Mouse (Mus musculus): Measurements from ENCODE around the gene Fam83c. TPM values are rescaled to one million over a fixed set of nuclear protein-coding genes. Genes with fewer than 3 reads are reported as not detected.
"Not testable (repeated sequence)": the region's sequence is repeated elsewhere in the genome, so short reads cannot be mapped to it uniquely, and the experiment has no call there.

Gene Fam83c
- total RNA-seq (2021), result not detected

GRCm38 (mm10) chr2:155834732-155835131 lies at the start of gene Fam83c:
Gene Fam83c, minus strand, starts transcription at chr2:155834854.
- intact Hi-C loops (cut with DNase I), result no loop called here
- no peak for DNase-seq

GRCm38 (mm10) chr2:155882087-155882486 lies 47.4 kb upstream of the Fam83c start:
- no peak for DNase-seq
- intact Hi-C loops (cut with DNase I), result no loop called here

- intact Hi-C loops (cut with DNase I), result no loop called here
- DNase-seq, result no peak
Measured at GRCm38 (mm10) chr2:155878964-155879876, 44.6 kb upstream of the Fam83c start.

GRCm38 (mm10) chr2:155873636-155874035 lies 39.0 kb upstream of the Fam83c start:
- intact Hi-C loops (cut with DNase I), result no loop called here
- DNase-seq, result no peak

DNA sequence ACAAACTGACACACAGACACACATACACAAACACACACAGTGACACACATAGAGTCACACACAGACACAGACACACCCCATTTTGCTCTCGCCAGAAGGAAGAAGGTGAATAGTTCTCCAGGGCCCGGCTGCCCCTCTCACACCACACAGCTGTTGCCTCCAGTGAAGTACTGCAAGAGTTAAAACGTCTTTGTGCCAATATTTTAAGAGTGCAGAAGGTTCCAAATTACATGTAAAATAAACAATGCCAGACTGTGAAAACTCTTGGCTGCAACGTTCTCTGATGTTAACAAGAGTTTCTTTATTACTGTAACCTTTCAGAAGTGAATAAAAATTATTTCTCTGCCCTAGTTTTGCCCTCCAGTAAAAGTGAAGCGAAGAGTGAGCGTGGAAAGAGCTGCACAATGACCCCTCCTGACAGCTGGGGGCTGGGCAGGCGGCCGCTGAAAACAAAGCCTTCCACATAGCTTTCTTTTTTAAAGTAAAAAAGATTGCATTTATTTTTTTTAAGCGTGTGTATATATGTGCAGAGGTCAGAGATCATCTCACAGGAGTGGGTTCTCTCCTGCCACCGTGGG lies 38.4 kb upstream of the Fam83c start:
- intact Hi-C loops (cut with DNase I), result no loop called here
- no peak for DNase-seq

DNA sequence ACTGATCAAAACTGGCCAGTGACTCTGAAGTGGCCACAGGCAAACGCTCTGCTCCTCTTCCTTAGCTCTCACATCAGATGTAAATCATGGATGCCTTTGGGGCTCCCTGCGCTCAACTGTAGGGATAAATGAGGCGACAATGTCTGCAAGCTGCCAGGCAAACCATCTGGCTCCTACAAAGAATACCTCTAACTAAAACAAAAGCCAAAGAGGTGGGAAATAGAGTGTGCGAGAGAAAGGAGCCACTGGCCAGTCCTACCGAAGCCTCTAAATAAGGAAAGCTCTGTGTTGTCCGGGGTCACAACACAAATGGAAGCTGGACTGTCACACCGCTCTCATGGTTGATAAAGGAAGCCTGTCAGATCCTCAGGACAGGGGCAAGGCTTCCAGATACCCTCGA lies 37.8 kb upstream of the Fam83c start:
- intact Hi-C loops (cut with DNase I), result no loop called here
- no peak for DNase-seq

DNA sequence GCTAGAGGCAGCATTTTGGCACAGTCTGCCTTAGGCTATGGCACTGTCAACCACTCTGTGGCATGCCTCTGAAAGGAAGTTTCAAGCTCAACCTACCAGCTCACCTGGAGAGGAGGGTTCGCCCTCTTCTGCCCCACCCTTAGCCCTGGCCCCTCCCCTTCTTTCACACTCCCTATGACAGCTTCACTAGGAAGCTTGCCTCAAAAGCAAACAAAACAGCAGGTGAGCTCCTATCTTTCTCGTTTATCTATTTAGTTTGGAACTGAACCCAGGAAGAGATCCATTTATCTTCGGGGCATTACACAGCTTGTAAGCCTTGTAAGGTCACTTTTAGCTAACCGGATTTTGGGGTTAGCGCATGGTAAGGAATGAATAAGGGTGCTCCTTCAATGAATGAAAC lies 35.1 kb upstream of the Fam83c start:
- no peak for DNase-seq
- intact Hi-C loops (cut with DNase I), result no loop called here

GRCm38 (mm10) chr2:155868320-155868719 lies 33.7 kb upstream of the Fam83c start:
- intact Hi-C loops (cut with DNase I), result no loop called here
- DNase-seq, result no peak

DNA sequence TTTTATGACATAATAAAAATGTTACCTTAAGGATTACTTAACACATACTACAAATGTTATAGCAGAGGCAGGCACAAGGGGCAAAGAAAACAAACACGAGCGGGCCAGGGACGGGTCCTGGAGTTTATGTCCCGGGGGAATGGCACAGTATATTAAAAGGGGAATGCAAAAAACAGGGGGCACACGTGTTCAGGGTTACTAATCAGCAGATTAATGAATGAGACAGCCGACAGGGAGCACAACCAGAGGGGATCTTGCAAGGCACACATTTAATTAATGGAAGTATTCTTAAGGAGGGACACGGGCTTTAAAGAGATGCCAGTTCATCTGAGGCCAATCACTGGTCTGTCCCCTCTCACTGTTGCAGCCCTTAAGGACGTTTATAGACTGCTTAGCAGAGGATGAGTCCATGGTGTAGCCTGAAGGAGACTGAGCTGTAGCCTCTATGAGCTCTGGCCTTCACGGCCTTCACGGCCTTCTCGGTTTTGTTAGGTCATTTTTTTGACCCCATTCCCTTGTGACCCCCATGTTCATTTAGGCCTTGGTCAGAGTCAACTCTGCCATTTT lies 28.7 kb upstream of the Fam83c start:
- no peak for DNase-seq
- intact Hi-C loops (cut with DNase I), result no loop called here

DNA sequence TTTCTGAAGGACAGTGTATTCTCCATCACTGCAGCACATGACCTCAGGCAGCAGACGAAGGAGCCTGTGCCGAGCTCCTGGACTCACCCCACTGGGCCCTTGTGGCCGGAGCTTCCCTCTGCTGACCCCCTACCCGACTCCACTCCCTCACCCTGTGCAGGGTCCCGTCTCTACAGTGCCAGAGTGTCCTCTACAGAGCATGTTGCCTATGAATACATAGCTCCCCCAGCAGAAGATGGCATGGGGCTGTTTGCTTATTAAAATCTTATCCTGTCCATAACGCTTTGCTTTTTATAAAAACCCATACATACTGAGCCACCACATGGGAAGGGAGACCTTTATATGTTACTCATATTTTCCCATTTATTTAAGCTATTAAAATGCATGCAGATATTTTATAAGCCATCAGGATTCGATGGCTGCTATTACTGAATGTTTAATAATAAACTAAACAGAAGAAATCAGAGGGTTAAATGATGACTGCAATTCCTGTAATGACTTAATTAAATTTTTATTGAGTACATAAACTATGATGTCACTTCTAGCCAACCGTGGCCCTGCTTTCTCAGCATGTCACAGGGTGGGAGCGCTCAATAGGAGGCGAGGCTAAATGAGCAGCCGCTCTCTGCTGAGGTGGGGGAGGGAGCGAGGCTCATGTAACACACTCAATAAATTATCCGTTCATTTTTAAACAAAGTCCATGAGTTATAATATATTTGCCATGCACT lies 28.1 kb upstream of the Fam83c start:
- intact Hi-C loops (cut with DNase I), result no loop called here
- peak; percentile 36 for DNase-seq

- intact Hi-C loops (cut with DNase I), result no loop called here
- no peak for DNase-seq
Measured at GRCm38 (mm10) chr2:155861581-155861980, 26.9 kb upstream of the Fam83c start.

GRCm38 (mm10) chr2:155860102-155860501 lies 25.4 kb upstream of the Fam83c start:
- intact Hi-C loops (cut with DNase I), result no loop called here
- no peak for DNase-seq

DNA sequence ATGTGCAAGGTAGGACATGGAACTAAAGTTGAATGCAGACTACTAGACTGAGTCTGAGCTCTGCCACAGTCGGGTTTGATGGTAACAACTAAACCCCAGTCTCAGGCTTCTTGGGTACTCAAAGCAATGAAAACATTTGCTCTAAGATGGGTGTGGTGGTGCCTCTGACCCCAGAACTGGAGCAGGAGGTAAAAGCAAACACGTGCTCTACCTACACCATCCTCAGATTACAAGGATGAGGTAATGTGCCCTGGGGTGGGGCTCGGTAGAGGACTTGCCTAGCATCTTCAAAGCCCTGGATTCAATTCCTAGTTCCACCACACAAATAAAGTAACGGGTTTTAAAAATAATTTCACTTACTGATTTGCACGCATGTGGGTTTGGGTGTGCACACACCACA lies 17.9 kb upstream of the Fam83c start:
- intact Hi-C loops (cut with DNase I), result no loop called here
- DNase-seq, result no peak

DNA sequence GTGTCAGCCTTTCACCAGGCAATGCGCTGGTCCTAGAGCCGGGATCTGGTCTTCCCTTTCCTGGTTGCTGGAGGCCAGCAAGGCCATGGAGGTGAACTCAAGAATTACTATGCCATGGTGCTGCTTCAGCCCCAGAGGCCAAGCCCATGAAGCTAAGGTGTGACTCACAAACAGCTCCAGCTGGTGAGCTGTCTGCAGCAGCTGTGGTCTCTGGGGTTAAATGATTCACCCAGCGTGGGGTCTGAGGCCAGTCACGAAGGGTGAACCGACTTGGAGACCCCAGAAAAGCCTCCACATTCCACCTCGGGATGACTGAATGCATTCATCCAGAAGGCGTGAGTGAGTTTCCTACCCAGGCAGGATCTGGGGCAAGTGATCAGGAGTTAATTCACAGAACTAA lies 15.5 kb upstream of the Fam83c start:
- intact Hi-C loops (cut with DNase I), result no loop called here

GRCm38 (mm10) chr2:155849464-155849863 lies 14.8 kb upstream of the Fam83c start:
- intact Hi-C loops (cut with DNase I), result loop anchor here (5.0 kb wide), 1 partner anchor 98 kb away; the partner anchor contains the start of gene Gdf5
- DNase-seq, result no peak

More for the DNA sequence above, 15.5 kb upstream of the Fam83c start:
- no peak for DNase-seq

DNA sequence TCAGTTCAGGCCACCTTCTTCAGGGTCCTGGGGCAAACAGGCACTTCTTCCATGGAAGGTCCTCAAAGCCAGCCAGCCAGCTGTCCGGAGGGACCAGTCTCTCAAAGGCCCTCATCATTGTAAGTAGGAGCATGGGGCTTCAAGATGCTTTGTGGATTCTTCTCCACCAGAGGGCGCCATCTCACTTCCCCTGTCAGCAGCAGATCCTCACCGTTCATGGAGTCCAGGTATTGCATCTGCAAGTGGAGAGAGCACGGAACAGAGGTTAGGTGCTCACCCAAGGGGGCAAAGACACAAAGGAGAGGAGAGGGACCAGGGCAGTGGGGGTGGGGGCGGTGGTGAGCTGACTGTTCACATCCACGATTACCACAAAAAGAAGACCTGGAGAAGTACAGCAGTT lies 13.6 kb upstream of the Fam83c start:
- intact Hi-C loops (cut with DNase I), result loop anchor here (5.0 kb wide), 1 partner anchor 99 kb away; the partner anchor contains the start of gene Gdf5
- DNase-seq, result peak; percentile 83

GRCm38 (mm10) chr2:155846930-155847329 lies 12.3 kb upstream of the Fam83c start:
- no peak for DNase-seq
- intact Hi-C loops (cut with DNase I), result loop anchor here (5.0 kb wide), 1 partner anchor 100 kb away; the partner anchor contains the start of gene Gdf5

DNA sequence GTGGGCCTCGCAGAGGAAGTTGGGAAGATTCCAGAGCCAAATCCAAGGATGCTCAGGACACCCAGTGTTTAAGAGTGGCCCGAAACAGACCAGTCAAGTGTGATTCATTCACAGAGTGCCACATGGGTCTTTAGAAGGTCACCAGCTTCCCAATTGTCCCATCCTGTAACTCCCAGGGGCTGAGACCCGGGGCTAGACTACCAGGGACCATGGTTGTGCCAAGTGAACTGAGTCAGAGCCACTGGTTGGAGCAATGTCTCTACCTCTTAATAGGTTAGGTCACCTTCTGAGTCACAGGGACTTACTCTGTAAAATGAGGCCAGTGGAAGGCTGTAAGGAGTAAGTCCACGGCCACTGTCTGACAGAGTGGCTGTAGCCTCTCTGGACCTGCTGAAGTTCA lies 4.3 kb upstream of the Fam83c start:
- intact Hi-C loops (cut with DNase I), result no loop called here
- DNase-seq, result no peak

- intact Hi-C loops (cut with DNase I), result no loop called here
- DNase-seq, result no peak
Measured at GRCm38 (mm10) chr2:155837961-155838360, 3.3 kb upstream of the Fam83c start.

GRCm38 (mm10) chr2:155832087-155832486 lies 2.6 kb downstream of the Fam83c start:
- DNase-seq; intact Hi-C loops (cut with DNase I): not testable (repeated sequence)

DNA sequence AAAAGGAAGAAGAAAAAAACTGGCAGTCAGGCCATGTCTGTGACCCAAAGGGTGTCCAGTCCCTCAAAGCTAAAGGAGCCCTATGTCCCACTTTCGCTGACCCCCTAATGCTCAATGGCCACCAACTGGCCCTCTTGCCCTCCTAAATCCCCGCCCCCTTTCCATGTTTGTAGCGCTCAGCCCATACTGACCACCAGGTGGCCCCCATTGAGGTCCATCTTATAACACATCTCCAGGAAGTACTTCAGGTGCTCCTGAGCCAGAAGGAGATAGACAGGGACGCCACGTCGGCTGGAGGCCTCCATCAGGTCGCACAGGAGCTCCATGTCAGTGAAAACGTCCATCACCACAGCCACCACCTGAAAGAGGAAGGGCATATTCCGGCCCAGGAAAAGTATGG lies 3.4 kb downstream of the Fam83c start:
- intact Hi-C loops (cut with DNase I), result no loop called here

More for the DNA sequence above, 3.4 kb downstream of the Fam83c start:
- no peak for DNase-seq

Measured in left cerebral cortex, postnatal 4 days (tissue).